Mouse (Mus musculus) adrenal gland, adult 18-20 months (tissue): ENCODE results near the gene 1700018B08Rik. TPM values are rescaled to one million over a fixed set of nuclear protein-coding genes. Genes with fewer than 3 reads are reported as not detected.

ENCODE experiments used
- DNase-seq, 2 experiments: peaks; one replicate each; pipeline ENCODE4 v3.0.0; 2021 to 2022; ENCODE audit warnings: low spot score in 2 of 2
- long read RNA-seq, 2 experiments: library from polyadenylated mRNA; stranded (forward); transcript quantifications; one replicate each; pipeline ENCODE4 v2.0.0; 2021
- total RNA-seq, 2 experiments: library from RNA; stranded (reverse); gene quantifications; 1 replicate in 1 of 2; 2 replicates in 1 of 2; pipeline ENCODE4 v1.2.3; 2021

Gene 1700018B08Rik
- total RNA-seq = not detected
- long read RNA-seq, experiment 1 = 0 reads
- long read RNA-seq, experiment 2 = 0 reads

- DNase-seq = no peak
Observed at GRCm38 (mm10) chr8:121544276-121544785, at the start of gene 1700018B08Rik. Gene 1700018B08Rik, minus strand, starts transcription at chr8:121544320.

GRCm38 (mm10) chr8:121593293-121593692 is 49.2 kb upstream of the 1700018B08Rik start:
- DNase-seq = no peak

GRCm38 (mm10) chr8:121591178-121592066 is 47.3 kb upstream of the 1700018B08Rik start:
- no peak for DNase-seq

- peak; percentile 99 for DNase-seq
Observed at GRCm38 (mm10) chr8:121590203-121591177, 46.4 kb upstream of the 1700018B08Rik start, which contains the start of gene Map1lc3b. Gene Map1lc3b, plus strand, starts transcription at chr8:121590361.

- no peak for DNase-seq
Observed at GRCm38 (mm10) chr8:121589205-121589726, 45.1 kb upstream of the 1700018B08Rik start.

GRCm38 (mm10) chr8:121588750-121589149 is 44.6 kb upstream of the 1700018B08Rik start:
- no peak for DNase-seq

GRCm38 (mm10) chr8:121585159-121585825 is 41.2 kb upstream of the 1700018B08Rik start:
- peak; percentile 98 to 99 for DNase-seq

GRCm38 (mm10) chr8:121584730-121585129 is 40.6 kb upstream of the 1700018B08Rik start:
- no peak for DNase-seq

GRCm38 (mm10) chr8:121583653-121584052 is 39.5 kb upstream of the 1700018B08Rik start:
- DNase-seq = no peak

GRCm38 (mm10) chr8:121580465-121580864 is 36.3 kb upstream of the 1700018B08Rik start:
- no peak for DNase-seq

GRCm38 (mm10) chr8:121578676-121579451 is 34.7 kb upstream of the 1700018B08Rik start, which contains the start of gene Fbxo31:
Gene Fbxo31, minus strand, starts transcription at chr8:121578806.
- DNase-seq = peak; percentile 91 to 92

- DNase-seq = no peak
Observed at GRCm38 (mm10) chr8:121577751-121578675, 33.9 kb upstream of the 1700018B08Rik start.

GRCm38 (mm10) chr8:121575661-121576060 is 31.5 kb upstream of the 1700018B08Rik start:
- DNase-seq = no peak

GRCm38 (mm10) chr8:121573275-121573674 is 29.2 kb upstream of the 1700018B08Rik start:
- peak; percentile 81 to 82 for DNase-seq

GRCm38 (mm10) chr8:121572121-121572520 is 28.0 kb upstream of the 1700018B08Rik start:
- DNase-seq = no peak

GRCm38 (mm10) chr8:121570801-121571200 is 26.7 kb upstream of the 1700018B08Rik start:
- no peak for DNase-seq

GRCm38 (mm10) chr8:121570335-121570734 is 26.2 kb upstream of the 1700018B08Rik start:
- no peak for DNase-seq

- no peak for DNase-seq
Observed at GRCm38 (mm10) chr8:121568321-121568720, 24.2 kb upstream of the 1700018B08Rik start.
